Mouse (Mus musculus) G1E-ER4 (cell line): ENCODE data around the gene Kank1. TPM values are rescaled to one million over a fixed set of nuclear protein-coding genes. Genes with fewer than 3 reads are reported as not detected.

Experiments used
- GATA1 ChIP-seq: IDR thresholded peaks from one replicate; pipeline ENCODE4 v1.8.0; 2012; ENCODE audit warnings: low read length, inconsistent platforms
- polyA plus RNA-seq: library from polyadenylated mRNA; stranded (reverse); fragments of >175 nt; gene quantifications from 2 replicates; pipeline ENCODE4 v1.2.3, GENCODE M21; 2012

The Kank1 gene
- polyA plus RNA-seq, 1 experiment: not detected

DNA sequence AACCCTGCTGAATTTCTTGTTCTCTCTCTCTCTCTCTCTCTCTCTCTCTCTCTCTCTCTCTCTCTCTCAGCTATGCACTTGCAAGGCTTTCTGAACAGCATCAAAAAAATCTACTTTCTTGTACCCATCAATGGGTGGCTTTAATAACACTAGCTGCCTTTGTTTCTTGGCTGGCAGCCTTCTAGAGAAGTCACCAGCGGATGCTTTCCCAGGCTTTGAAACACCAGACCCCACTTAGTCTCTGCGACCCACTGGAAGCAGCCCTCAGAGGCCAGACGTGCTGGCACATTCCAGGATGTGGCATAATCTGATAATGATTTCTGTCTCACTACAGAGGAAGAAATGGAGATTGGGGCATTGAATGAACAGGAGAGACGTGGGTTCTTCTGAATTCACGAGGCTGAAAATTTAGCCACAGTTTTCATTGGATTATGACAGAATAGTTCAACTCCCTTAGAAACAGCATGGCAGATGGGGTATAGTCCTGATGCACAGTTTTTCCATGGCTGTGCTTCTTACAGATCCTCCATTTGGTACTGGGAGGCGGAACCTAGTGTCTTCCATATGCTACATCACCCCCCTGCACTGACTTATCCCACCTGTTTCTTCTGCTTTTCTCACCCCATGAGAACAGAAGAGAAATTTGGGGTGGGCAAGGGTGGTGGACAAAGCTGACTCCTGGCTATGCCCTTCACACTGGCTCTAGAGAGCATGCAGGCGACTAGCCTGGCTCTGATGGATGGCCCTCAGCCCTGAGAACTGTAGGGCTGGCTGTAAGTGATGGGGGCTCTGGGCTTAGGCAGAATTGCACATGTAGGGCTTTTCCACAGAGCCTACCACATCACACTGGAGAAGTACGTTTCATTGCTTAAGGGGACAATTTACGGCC lies 88.6 kb downstream of the Kank1 start:
- TF ChIP-seq GATA1: no peak

DNA sequence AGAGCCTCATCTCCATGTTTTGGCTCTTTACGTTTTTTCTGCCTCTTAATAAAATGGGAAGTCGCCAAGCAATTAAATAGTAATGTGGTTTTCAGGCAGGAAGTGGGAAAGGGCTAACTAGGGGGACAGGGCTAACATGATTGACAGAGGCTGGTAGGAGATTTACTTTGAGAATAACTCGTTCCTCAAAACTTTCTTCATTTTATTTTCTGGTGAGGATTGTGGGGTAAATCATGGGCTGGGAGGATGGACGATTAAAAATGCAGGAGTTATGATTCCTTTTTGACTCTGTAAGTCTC lies 89.2 kb downstream of the Kank1 start:
- no peak for TF ChIP-seq GATA1

DNA sequence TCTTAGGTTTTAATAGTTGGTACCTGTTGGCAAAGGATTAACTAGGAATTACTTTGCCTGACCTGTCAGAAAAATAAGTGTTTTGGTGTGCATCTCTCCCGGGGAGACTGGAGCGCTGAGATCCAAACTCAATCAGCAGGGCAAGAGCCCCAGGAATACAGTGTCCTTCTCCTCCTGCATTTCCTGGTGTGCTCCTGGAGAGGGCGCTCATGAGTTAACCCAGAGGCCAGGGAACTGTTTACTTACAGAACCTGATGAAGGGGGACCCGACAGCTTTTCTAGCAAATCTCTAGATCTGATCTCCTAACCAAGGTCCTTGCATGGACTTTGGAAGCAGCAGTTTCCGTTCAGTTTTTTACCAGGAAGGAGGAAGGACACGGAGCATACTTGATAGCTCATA lies 90.9 kb downstream of the Kank1 start:
- no peak for TF ChIP-seq GATA1

GRCm38 (mm10) chr19:25334360-25334759 lies 97.6 kb downstream of the Kank1 start:
- no peak for TF ChIP-seq GATA1

DNA sequence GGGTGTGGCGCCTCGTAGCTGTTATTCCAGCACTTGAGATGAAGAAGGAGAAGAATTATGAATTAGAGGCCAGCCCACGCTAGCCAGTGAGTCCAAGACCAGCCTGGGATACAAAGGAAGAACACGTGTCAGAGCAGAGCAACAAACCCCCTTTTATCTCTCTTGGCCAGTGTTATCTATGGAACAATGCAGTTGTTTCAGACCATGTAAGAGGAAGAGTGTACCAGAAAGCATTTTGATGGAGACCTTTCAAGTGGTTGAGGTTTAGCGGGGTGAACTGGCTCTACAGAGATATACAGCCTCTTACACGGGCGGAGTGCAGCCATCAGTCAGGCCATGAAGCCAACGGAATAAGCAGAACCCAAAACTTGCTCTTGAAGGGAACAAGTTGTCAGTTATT lies 100.0 kb downstream of the Kank1 start:
- no peak for TF ChIP-seq GATA1

DNA sequence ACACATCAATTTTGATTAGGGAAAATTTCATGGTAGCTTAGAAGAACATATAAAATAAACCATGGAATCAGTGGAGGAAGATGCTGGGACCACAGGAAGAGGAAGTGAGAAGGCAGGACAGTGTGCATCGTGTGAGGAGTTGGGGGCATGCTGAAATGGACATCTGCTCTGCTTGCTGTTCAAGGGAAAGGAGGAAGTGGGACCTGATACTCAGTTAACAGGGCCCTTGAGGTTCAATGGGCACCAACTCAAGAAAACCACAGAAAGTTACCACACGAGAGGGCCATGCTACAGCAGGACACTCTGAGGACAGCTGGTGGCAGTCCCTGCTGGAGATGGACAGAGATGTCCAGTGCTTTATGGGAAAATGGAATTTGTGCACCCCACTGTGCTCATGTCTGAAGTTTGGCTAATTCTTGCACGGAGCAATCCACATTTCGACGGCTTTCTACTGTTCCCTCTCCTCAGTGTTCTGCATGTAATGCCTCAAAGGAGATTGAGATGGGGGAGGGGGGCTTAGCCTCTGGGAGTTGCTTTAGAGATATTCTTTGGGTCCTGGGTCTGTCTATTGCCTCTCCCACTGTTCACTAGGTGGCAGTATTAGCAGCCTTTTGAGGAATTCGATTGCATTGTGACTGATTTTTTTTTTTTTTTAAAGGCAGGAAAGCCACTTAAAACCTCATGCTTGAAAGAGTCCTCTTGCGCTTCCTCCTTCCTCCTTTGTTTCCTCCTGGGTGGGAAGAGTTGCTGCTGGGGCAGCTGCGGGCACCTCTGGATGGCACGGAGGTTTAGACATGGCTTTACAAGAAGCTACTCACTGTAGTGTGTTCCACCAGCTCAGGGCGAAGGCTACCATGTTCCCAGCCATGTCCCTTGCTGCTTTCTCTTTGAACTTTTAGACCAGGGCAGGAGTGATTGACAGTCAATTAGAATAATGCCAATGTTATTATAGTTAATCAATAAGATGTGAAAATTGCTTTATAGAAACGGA lies 104.2 kb downstream of the Kank1 start:
- no peak for TF ChIP-seq GATA1

DNA sequence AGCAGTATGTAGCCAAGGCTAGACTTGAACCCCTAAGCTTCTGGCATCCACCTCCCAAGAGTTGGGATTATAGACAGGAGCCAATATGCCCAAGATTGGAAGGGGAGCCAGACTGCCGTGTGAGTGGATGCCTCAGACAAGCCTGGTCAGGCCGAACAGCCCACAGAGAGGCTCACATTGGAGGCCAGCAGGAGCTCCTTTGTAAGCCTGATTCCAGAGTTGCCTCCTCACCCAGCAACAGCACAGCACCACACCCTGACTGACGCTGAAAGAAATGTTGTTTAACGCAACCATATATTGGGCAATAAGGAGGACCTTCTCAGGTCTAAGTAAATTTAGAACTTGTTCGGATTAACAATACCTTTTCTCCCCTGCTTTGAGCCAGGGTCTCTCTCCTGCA lies 105.3 kb downstream of the Kank1 start:
- TF ChIP-seq GATA1: no peak

- TF ChIP-seq GATA1: no peak
These were observed 107.0 kb downstream of the Kank1 start for GRCm38 (mm10) chr19:25343657-25344322.

DNA sequence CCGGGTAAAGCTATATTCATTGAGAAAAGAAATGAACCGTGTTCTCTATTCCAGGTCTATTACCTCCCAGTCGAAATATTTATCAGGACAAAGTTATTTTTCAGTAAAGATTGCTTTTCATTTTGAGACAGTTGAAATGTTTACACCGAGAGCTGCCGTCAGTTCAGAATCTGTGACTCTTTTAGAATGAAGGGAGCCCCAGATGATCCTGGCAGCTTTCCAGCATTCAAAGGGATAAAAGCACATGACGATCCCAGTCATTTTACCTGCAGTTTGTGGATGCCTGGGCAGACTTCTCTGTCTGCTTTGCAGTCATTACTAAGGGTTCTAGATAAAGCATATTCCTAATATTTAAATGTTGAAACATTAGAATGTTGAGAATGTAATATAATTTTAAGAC lies 107.6 kb downstream of the Kank1 start:
- no peak for TF ChIP-seq GATA1

- TF ChIP-seq GATA1: no peak
These were observed 109.2 kb downstream of the Kank1 start for GRCm38 (mm10) chr19:25345972-25346371.

DNA sequence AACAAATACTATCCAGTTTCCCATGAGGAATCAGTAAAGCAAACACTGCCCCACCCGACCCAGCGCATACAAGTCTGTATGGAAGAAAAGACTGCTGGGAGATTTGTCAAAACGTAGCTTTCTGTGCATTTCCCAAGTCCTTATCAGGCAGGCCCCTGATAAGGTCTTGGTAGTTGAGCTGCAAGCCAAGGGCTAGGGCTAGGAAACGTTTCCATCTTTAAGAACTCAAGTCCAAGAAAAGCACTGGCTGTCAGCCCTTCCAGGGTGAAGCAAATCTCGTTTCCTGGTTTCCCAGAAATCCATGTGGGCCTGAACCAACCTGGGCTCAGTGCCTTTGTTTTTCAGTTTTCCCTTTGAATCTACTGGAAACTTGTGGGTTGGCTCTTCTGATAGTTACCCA lies 110.7 kb downstream of the Kank1 start:
- TF ChIP-seq GATA1: no peak

DNA sequence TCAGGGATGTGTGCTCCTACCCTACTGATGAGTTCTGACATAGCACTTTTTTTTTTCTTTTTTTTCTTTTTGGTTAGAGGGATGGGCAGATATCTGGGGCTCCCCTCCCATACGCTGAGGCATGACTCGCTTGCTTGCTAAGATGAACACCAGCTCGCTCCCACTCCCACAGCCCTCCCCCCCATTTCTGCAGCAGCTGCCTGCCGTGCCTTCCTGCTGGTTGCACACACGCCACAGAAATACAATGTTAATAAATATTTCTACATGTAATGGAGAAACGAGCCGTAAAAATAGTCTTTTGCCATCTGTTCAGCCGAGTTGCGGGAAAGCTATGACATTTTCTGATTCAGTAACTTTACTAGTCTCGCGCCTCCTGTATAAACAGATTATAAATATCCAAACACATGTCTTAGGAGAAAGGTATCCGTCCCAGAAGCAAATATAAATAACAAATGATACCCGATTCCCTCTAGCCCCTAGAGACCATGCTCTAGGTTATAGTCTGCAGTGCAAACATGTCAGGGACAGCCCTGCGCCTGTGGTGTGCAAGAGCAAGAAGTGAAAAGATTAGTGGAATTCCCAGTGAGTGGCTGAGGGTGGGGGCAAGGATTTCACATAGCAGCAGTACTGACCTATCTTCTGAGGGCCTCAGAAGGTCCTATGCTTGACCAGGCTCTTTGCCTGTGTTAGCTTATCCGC lies 114.6 kb downstream of the Kank1 start:
- no peak for TF ChIP-seq GATA1

DNA sequence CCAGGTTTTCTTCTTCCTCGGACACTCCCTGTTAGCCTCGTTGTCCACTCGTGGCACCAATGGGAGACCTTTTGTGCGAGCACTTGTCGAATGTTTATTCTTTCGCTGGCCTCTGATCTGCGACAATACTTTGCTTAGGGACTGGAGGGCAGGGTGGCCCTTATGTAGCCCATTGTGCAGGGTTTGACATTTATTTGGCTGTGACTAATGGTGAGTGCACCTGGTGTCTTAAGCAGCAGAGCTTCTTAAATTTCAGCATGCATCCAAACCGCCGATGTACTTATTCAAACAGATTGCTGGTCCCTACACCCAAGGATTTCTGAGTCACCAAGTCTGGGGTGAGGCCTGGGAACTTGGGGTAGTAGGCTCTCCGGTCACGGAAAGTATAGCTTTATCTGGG lies 120.3 kb downstream of the Kank1 start:
- TF ChIP-seq GATA1: no peak

DNA sequence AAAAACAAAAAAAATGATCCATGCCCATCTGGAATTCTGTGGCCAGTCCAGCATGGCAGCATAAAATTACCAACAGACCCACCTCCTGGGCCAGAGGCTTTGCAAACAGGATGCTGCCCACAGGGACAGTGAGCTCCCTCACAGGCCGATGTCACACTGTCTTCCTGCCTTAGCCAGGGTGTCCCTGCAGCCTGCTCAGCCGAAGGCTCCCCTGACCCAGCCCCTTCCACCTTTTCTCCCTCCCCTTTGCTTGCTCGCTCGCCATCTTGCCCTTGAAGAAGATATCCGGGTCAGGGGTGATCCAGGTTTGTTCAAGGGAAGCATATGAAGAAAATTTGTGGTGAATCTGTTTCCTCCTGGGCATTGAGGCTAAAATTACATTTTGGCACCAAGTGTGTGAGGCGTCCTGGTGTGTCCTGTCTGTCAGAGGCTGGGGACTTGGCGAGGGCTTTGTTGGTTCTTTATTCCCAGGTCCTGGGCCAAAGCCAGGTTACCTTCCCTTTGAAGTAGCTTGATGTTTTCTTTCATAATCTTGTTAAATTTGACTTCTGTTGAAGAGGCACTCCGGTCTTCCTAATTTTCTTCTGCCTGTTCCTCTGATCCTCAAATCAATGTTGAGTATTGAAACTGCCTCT lies 121.8 kb downstream of the Kank1 start:
- TF ChIP-seq GATA1: no peak

GRCm38 (mm10) chr19:25360571-25361029 lies 123.8 kb downstream of the Kank1 start:
- TF ChIP-seq GATA1: no peak

DNA sequence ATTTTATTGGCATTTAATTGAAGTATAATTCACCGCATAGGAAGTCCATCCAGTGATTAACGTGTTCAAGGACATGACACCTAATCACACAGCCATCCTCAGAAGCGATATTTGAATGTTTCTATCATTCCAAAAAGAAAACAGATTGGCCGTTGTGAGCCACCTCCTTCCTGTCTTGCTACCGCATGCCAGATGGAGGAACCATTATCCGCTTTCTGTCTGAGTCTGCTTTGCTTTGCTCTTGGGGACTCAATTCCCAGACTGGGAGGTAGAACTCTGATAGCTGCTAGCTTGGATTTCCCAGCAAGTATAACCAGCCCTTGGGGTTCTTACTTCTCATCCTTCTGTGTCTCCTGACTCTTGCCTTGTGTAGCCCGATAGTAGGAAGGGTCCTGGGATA lies 125.2 kb downstream of the Kank1 start:
- no peak for TF ChIP-seq GATA1
